Mouse (Mus musculus) midbrain, embryonic 16.5 days (tissue): Measurements from ENCODE around the gene Lfng. TPM values are rescaled to one million over a fixed set of nuclear protein-coding genes. Genes with fewer than 3 reads are reported as not detected.

Source experiments
- ATAC-seq: fragments of 200-750 bp; cut with Nextera tagmentation; 2 replicates; pipeline ENCODE4 v1.8.0; 2017; ENCODE audit warnings: moderate TSS enrichment
- H3K27ac ChIP-seq: fragments of 300-500 bp; sonication (generic); 2 replicates; pipeline ENCODE4 v1.5.1; 2014; ENCODE audit warnings: mild to moderate bottlenecking, low read length, mixed read lengths
- H3K27me3 ChIP-seq: fragments of 300-500 bp; sonication (generic); 2 replicates; pipeline ENCODE4 v1.6.1; 2014; ENCODE audit warnings: low read depth, low read length, mixed read lengths; ENCODE audit not compliant: control insufficient read depth, insufficient read depth
- H3K36me3 ChIP-seq: fragments of 300-500 bp; sonication (generic); 2 replicates; pipeline ENCODE4 v1.6.1; 2014; ENCODE audit warnings: mild to moderate bottlenecking, low read length, moderate library complexity, mixed read lengths; ENCODE audit not compliant: control insufficient read depth, insufficient read depth
- H3K4me1 ChIP-seq: fragments of 300-500 bp; sonication (generic); 2 replicates; pipeline ENCODE4 v1.6.1; 2014; ENCODE audit warnings: mild to moderate bottlenecking, low read length, mixed read lengths; ENCODE audit not compliant: control insufficient read depth, insufficient read depth
- H3K4me2 ChIP-seq: fragments of 300-500 bp; sonication (generic); 2 replicates; pipeline ENCODE4 v1.6.1; 2014; ENCODE audit warnings: mild to moderate bottlenecking, low read length, mixed read lengths
- H3K4me3 ChIP-seq: fragments of 300-500 bp; sonication (generic); 2 replicates; pipeline ENCODE4 v1.5.1; 2014; ENCODE audit warnings: low read depth, mild to moderate bottlenecking, low read length, moderate library complexity, mixed read lengths
- H3K9ac ChIP-seq: fragments of 300-500 bp; sonication (generic); 2 replicates; pipeline ENCODE4 v1.6.1; 2014; ENCODE audit warnings: low read depth, low read length, mixed read lengths
- H3K9me3 ChIP-seq: fragments of 300-500 bp; sonication (generic); replicated peaks from 2 replicates; pipeline ENCODE4 v1.6.1; 2014; ENCODE audit warnings: mild to moderate bottlenecking, low read length, mixed read lengths; ENCODE audit not compliant: control insufficient read depth, poor library complexity, severe bottlenecking
- WGBS: fragments of 180-500 bp; shearing (Covaris S2); extraction: QIAGEN DNeasy Blood & Tissue Kit; methylation state at CpG from one replicate; pipeline ENCODE4 v1.1.7; 2014; 5-methylcytosine and 5-hydroxymethylcytosine counted together
- polyA plus RNA-seq: library from polyadenylated mRNA; unstranded; fragments of >200 nt; fragmentation: Nextera tagmentation; extraction: Ambion mirVana; gene quantifications from 2 replicates; pipeline ENCODE4 v1.2.1, GENCODE M21; 2015

The Lfng gene
- polyA plus RNA-seq, 1 experiment from 2014 or later, result 23.1 TPM

DNA sequence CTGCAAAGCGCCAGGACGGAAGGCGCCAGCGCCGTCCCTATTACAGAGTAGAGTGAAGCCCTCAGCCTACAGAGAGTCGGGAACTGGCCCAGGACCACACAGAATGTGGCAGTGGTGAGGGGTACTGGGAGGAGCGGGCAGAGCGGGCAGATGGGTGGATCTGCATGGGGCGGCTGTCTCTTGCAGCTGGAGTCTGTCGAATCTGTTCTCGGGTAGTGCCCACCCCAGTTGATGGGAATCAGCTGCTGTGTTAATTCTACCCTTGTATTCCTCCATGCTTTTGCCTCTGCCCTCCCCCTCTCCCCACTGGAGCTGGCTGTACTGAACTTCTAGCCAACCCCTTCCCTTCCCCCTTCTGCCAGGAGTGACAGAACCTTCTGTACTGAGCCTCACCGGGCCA lies 5.4 kb upstream of the Lfng start:
- no peak overlapping the region for H3K4me3 ChIP-seq
- 0 out of 2 replicates have a peak, but pooled peaks have one; percentile 9 for ATAC-seq
- H3K9me3 ChIP-seq, result no peaks in the 10 kb centered on the region
- H3K4me1 ChIP-seq, result peaks cover 6% of the 10 kb centered on the region
- no peak overlapping the region for H3K9ac ChIP-seq
- WGBS, result 59% methylated on average over 12 of the region's 12 CpGs
- H3K4me2 ChIP-seq, result no peak overlapping the region
- no peaks in the 10 kb centered on the region for H3K36me3 ChIP-seq
- H3K27me3 ChIP-seq, result peaks cover 3% of the 10 kb centered on the region; the same call in 1 of the 2 replicates
- H3K27ac ChIP-seq, result no peak overlapping the region

DNA sequence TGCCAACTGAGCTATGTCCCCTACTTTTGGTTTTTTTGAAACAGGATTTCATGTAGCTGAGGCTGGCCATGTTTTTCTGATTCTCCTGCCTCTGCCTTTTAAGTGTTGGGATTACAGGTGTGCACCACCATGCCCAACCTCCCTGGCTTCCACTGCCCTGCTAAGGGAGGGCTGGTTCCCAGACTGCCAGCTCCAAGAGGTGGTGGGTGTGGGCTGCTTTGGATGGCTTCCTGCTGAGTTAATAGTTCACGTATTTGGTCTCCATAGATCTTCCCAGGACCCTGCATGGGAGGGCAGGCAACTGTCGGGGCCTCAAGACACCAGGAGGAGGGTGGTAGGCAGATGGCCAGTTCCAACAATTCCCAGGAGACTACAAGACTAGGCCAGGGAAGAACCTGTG lies 4.6 kb upstream of the Lfng start:
- 53% methylated on average over 2 of the region's 2 CpGs for WGBS
- Histone ChIP-seq H3K9ac (no peak overlapping the region), H3K9me3 (no peaks in the 10 kb centered on the region), H3K4me1 (peaks cover 13% of the 10 kb centered on the region), H3K4me2 (no peak overlapping the region), H3K27me3 (peaks cover 5% of the 10 kb centered on the region), H3K27ac (no peak overlapping the region), H3K4me3 (no peak overlapping the region), H3K36me3 (no peaks in the 10 kb centered on the region)
- ATAC-seq, result no peak

DNA sequence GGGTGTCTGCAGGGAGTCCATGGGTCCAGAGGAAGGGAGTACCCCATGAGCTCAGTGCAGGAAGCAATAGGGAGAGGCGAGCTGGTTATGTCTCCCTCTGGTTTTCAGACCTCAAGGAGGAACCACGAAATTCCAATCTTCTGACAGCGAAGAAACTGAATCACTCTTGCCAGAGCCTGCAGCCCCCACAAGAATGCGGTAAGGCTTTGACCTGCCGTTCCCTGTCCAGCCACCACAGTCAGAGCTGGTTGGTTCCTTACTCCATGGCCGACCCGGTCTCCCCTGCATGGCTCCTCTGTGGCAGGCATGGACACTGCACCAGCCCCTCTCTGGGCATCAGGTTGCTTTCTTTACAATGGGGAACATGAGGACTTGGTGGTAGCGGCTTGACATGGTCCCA lies 2.7 kb upstream of the Lfng start:
- H3K27ac ChIP-seq, result no peak overlapping the region
- H3K4me1 ChIP-seq, result peaks cover 20% of the 10 kb centered on the region
- H3K9ac ChIP-seq, result no peak overlapping the region
- no peak overlapping the region for H3K4me2 ChIP-seq
- no peak overlapping the region for H3K4me3 ChIP-seq
- peaks cover 8% of the 10 kb centered on the region for H3K27me3 ChIP-seq
- 93% methylated on average over 8 of the region's 8 CpGs for WGBS
- no peaks in the 10 kb centered on the region for H3K9me3 ChIP-seq
- H3K36me3 ChIP-seq, result no peaks in the 10 kb centered on the region
- no peak for ATAC-seq

GRCm38 (mm10) chr5:140605228-140605627 lies 1.9 kb upstream of the Lfng start:
- ATAC-seq, result no peak
- H3K4me3 ChIP-seq, result no peak overlapping the region
- no peak overlapping the region for H3K9ac ChIP-seq
- 21% methylated on average over 3 of the region's 3 CpGs for WGBS
- no peak overlapping the region for H3K4me2 ChIP-seq
- H3K27me3 ChIP-seq, result peaks cover 8% of the 10 kb centered on the region
- no peak overlapping the region for H3K27ac ChIP-seq
- no peaks in the 10 kb centered on the region for H3K36me3 ChIP-seq
- no peaks in the 10 kb centered on the region for H3K9me3 ChIP-seq
- H3K4me1 ChIP-seq, result peaks cover 21% of the 10 kb centered on the region

GRCm38 (mm10) chr5:140606386-140606785 lies 734 bp upstream of the Lfng start:
- ATAC-seq, result no peak
- H3K9ac ChIP-seq, result peak overlapping the region; percentile 46; the same call in 1 of the 2 replicates

DNA sequence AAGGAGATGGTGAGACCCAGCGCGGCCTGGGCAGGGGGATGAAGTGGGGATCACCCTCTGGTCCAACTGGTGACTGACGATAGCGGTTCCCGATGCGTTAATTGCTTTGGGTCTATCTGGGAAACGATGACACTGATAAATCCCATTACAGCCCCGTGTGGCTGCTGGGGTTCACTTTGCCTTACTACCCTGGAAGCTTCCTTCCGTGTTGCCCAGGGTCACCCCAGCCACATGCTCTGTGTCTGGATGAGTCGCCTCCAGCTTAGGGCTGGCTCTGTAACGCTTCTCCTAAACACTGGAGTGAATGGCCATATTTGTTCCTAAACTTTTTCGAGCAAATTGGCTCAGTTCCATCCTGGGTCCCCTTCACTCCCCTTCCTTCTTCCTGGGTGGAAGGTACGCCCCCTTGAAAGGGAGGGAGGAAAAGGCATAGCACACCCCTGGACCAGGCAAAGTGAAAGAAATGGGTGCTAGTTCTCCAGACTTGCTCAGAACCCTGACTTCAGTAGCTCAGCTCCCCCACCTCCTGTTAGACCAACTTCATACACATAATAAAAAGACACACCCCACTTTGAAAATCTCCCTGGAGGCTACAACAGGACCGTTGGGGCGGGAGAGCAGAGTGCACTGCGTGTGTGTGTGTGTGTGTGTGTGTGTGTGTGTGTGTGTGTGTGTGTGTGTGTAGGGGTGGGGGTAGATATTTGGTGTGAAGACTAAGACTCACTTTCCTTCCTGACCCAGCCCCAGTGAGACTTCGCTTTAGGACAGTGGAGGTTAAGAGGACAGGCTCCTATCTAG lies 915 bp downstream of the Lfng start:
- peaks cover 8% of the 10 kb centered on the region for H3K27me3 ChIP-seq
- peak overlapping the region; percentile 68 for H3K9ac ChIP-seq
- ATAC-seq, result no peak
- no peaks in the 10 kb centered on the region for H3K36me3 ChIP-seq
- H3K4me1 ChIP-seq, result peaks cover 35% of the 10 kb centered on the region
- H3K27ac ChIP-seq, result peak overlapping the region; percentile 83
- peak overlapping the region; percentile 56 for H3K4me3 ChIP-seq
- under 1% methylated on average over 17 of the region's 17 CpGs for WGBS
- H3K9me3 ChIP-seq, result no peaks in the 10 kb centered on the region
- H3K4me2 ChIP-seq, result peak overlapping the region; percentile 90

More at GRCm38 (mm10) chr5:140606386-140606785, 734 bp upstream of the Lfng start:
- peaks cover 8% of the 10 kb centered on the region for H3K27me3 ChIP-seq
- no peak overlapping the region for H3K27ac ChIP-seq
- no peaks in the 10 kb centered on the region for H3K9me3 ChIP-seq
- H3K4me1 ChIP-seq, result peaks cover 32% of the 10 kb centered on the region
- H3K36me3 ChIP-seq, result no peaks in the 10 kb centered on the region
- H3K4me2 ChIP-seq, result peak overlapping the region; percentile 90
- peak overlapping the region; percentile 56 for H3K4me3 ChIP-seq
- WGBS, result 0% methylated on average over 23 of the region's 23 CpGs

GRCm38 (mm10) chr5:140608634-140609015 lies 1.5 kb downstream of the Lfng start:
- H3K36me3 ChIP-seq, result no peaks in the 10 kb centered on the region
- peak overlapping the region; percentile 83 for H3K27ac ChIP-seq
- 2% methylated on average over 16 of the region's 16 CpGs for WGBS
- H3K9me3 ChIP-seq, result no peaks in the 10 kb centered on the region
- H3K4me1 ChIP-seq, result peaks cover 35% of the 10 kb centered on the region
- peak overlapping the region; percentile 68; the same call in 1 of the 2 replicates for H3K9ac ChIP-seq
- peaks cover 8% of the 10 kb centered on the region for H3K27me3 ChIP-seq
- H3K4me2 ChIP-seq, result peak overlapping the region; percentile 27
- ATAC-seq, result peak; percentile 49
- H3K4me3 ChIP-seq, result peak overlapping the region; percentile 56

DNA sequence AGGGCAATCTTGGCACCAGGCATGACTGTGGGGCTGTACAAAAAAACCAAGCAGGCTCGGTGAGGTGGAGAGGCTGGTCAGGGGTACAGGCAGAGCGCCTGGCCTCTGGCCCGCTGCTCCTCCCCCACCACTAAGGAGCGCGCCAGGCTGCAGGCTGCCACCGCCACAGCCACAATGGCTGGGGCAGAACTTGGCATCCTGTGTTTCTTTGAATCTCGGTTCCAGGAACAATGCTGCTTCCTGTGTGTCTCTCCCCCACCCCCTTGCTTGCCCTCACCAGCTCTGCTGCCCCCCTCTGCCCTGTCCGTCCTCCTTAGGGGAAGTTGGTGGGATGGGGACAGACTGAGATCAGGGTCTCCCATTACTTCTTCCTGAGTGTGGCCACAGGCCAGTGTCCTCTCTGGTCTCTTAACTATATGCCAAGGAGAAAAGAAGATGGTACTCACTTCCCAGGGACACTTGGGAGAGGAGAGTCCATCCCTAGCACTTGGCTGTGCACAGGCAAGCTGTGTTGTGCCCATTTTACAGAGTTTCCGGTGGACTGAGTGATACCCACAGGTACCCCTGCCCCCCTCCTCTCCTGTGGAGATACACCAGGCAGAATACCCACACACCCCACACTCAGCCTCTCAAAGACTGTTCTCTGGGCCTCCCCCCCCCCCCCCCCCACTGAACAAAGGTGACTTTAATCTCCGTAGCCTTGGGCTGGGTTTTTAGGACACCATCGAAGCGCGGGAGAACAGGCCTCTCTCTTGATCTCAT lies 2.6 kb downstream of the Lfng start:
- Histone ChIP-seq H3K36me3 (no peaks in the 10 kb centered on the region), H3K27ac (peak overlapping the region; percentile 83), H3K9ac (peak overlapping the region; percentile 70), H3K4me2 (peak overlapping the region; percentile 52), H3K9me3 (no peaks in the 10 kb centered on the region), H3K27me3 (peaks cover 8% of the 10 kb centered on the region), H3K4me1 (peaks cover 36% of the 10 kb centered on the region), H3K4me3 (peak overlapping the region; percentile 56)
- ATAC-seq, result peak; percentile 50
- WGBS, result 9% methylated on average over 13 of the region's 13 CpGs
